Mouse (Mus musculus) forebrain, embryonic 16.5 days (tissue): ENCODE measurements at regions not wholly inside any gene's neighbourhood (a gene's known extent, or its start where the extent isn't known, plus 50 kb on each side); places are given as distances from the start of the nearest gene placed in this dataset.
A peak's percentile ranks its signal among the peaks of the same experiment; 100 is the strongest.

Experiments used
- ATAC-seq: fragments of 200-750 bp; cut with Nextera tagmentation; 2 replicates; pipeline ENCODE4 v1.8.0; 2017; ENCODE audit warnings: mild to moderate bottlenecking, moderate library complexity
- H3K27ac ChIP-seq: fragments of 300-500 bp; sonication (generic); 2 replicates; pipeline ENCODE4 v1.5.1; 2014; ENCODE audit warnings: low read length, control low read depth
- H3K27me3 ChIP-seq: fragments of 300-500 bp; sonication (generic); replicated peaks from 2 replicates; pipeline ENCODE4 v1.6.1; 2014; ENCODE audit warnings: low read length; ENCODE audit not compliant: control insufficient read depth, insufficient read depth
- H3K36me3 ChIP-seq: fragments of 300-500 bp; sonication (generic); 2 replicates; pipeline ENCODE4 v1.6.1; 2014; ENCODE audit not compliant: control insufficient read depth, insufficient read depth
- H3K4me1 ChIP-seq: fragments of 300-500 bp; sonication (generic); replicated peaks from 2 replicates; pipeline ENCODE4 v1.6.1; 2014; ENCODE audit warnings: low read length; ENCODE audit not compliant: control insufficient read depth, insufficient read depth
- H3K4me2 ChIP-seq: fragments of 300-500 bp; sonication (generic); 2 replicates; pipeline ENCODE4 v1.6.1; 2014; ENCODE audit warnings: mild to moderate bottlenecking, low read length, control low read depth
- H3K4me3 ChIP-seq: fragments of 300-500 bp; sonication (generic); replicated peaks from 2 replicates; pipeline ENCODE4 v1.5.1; 2014; ENCODE audit warnings: mild to moderate bottlenecking, low read length, control low read depth
- H3K9ac ChIP-seq: fragments of 300-500 bp; sonication (generic); replicated peaks from 2 replicates; pipeline ENCODE4 v1.6.1; 2014; ENCODE audit warnings: low read depth, low read length, control low read depth
- H3K9me3 ChIP-seq: fragments of 300-500 bp; sonication (generic); 2 replicates; pipeline ENCODE4 v1.6.1; 2016; ENCODE audit warnings: low read length; ENCODE audit not compliant: control insufficient read depth
- WGBS: fragments of 180-500 bp; shearing (Covaris S2); extraction: QIAGEN DNeasy Blood & Tissue Kit; methylation state at CpG from one replicate; pipeline ENCODE4 v1.1.7; 2014; 5-methylcytosine and 5-hydroxymethylcytosine counted together

DNA sequence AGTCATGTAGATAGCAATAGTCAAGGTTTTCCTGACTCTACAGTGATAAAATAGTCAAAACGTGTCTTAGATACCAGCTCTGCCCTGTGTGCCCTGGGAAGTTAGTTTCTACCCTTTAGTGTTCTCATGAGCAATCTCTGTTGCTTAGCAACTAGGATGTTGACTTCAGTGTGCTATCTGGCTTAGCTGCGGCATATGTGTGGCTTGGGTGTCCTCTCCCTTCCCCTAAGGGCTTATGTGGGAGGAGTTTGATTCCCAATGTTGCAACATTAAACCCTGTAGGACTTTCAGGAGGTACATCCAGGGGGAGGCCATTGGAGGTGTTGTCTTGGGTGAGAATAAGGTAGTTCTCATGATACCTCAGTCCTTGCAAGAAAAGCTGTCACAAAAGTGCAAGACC lies 229.9 kb downstream of the Gm10260 start:
- Histone ChIP-seq H3K4me2 (no peak overlapping the region), H3K27me3 (no peaks in the 10 kb centered on the region), H3K9ac (no peak overlapping the region), H3K27ac (no peak overlapping the region), H3K9me3 (no peaks in the 10 kb centered on the region), H3K4me1 (peaks cover 6% of the 10 kb centered on the region), H3K4me3 (no peak overlapping the region), H3K36me3 (no peaks in the 10 kb centered on the region)
- peak; percentile 66 for ATAC-seq
- 47% methylated on average over 2 of the region's 2 CpGs for WGBS

GRCm38 (mm10) chr13:97527958-97528357 lies 232.5 kb downstream of the Gm10260 start:
- Histone ChIP-seq H3K4me1 (peaks cover 12% of the 10 kb centered on the region), H3K27me3 (no peaks in the 10 kb centered on the region), H3K36me3 (no peaks in the 10 kb centered on the region), H3K9ac (no peak overlapping the region), H3K4me2 (no peak overlapping the region), H3K27ac (no peak overlapping the region), H3K4me3 (no peak overlapping the region), H3K9me3 (no peaks in the 10 kb centered on the region)
- ATAC-seq = no peak
- 95% methylated on average over 2 of the region's 2 CpGs for WGBS

- Histone ChIP-seq H3K36me3 (no peaks in the 10 kb centered on the region), H3K9me3 (no peaks in the 10 kb centered on the region), H3K4me2 (no peak overlapping the region), H3K27me3 (no peaks in the 10 kb centered on the region), H3K27ac (no peak overlapping the region), H3K4me1 (peaks cover 12% of the 10 kb centered on the region), H3K4me3 (no peak overlapping the region), H3K9ac (no peak overlapping the region)
- WGBS = 62% methylated on average over 7 of the region's 7 CpGs
- ATAC-seq = no peak
These were observed 235.5 kb downstream of the Gm10260 start for GRCm38 (mm10) chr13:97524847-97525434.

DNA sequence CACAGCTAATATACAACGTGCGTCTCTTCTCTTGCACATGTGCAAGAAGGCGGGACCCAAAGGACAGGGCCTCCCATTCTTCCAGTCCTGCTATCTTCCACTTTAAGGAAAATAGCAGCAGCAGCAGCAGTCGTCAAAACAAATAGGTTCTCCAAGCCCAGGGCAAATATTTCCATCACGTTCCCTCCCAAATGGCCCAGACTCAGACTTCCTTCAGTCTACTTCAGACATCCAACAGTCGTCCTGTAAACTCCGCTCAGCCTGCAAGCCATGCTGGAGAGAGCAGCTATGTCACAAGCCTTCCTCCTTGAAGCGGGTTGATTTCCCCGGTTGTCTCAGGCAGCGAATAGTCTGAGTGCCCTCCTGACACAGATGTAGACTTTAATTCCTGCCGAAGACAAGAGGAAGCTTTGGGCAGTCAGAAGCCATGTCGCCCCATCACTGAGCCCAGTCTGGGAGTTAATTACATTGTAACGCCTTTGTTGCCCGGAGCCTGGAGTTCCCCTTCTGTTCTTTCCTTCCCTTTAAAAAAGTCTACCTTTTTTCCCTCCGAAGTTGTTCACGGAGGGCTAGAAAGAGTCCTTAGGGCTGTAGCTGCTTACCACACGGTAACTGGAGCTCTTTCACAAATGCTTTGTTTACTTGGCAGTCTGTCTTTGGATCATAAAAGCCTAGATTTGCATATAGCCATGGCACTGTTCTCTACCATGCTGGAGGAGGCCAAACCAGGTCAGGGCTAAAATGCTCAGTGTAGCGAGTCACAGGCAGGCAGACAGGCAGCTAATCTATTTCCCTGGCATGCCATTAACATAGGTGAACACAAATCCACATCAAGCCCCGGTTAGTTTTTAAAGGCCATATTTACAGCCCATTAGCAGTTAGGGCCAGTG lies 236.7 kb downstream of the Gm10260 start:
- no peak overlapping the region for H3K4me3 ChIP-seq
- H3K4me1 ChIP-seq = peaks cover 12% of the 10 kb centered on the region
- 30% methylated on average over 19 of the region's 19 CpGs for WGBS
- H3K4me2 ChIP-seq = peak overlapping the region; percentile 21
- no peaks in the 10 kb centered on the region for H3K36me3 ChIP-seq
- peak overlapping the region; percentile 64 for H3K27ac ChIP-seq
- peak overlapping the region; percentile 36; the same call in 1 of the 2 replicates for H3K9ac ChIP-seq
- peak; percentile 76 for ATAC-seq
- H3K9me3 ChIP-seq = no peaks in the 10 kb centered on the region
- no peaks in the 10 kb centered on the region for H3K27me3 ChIP-seq

- Histone ChIP-seq H3K9ac (no peak overlapping the region), H3K27me3 (no peaks in the 10 kb centered on the region), H3K4me1 (peaks cover 12% of the 10 kb centered on the region), H3K4me3 (no peak overlapping the region), H3K36me3 (no peaks in the 10 kb centered on the region), H3K9me3 (no peaks in the 10 kb centered on the region), H3K4me2 (no peak overlapping the region), H3K27ac (no peak overlapping the region)
- 91% methylated on average over 13 of the region's 13 CpGs for WGBS
- no peak for ATAC-seq
These were observed 239.4 kb downstream of the Gm10260 start for GRCm38 (mm10) chr13:97520988-97521547.

DNA sequence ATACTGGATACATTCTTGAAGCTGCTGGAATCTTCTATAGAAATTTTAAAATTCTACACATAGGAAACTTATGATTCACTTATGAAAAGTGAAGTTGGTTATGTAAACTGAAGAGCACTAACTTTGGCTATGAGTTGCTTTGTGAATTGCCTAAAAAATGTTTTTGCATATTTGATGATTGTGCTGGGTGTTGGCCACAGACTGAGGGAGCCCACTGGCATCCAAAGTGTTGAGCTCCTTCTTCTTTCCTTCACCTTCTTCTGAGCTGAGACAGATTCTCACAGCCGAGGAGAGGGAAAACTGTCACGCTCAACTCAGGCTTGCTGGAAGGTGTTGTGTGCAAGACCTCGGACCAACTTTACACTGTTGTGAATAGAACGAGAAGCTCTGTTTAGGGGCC lies 243.7 kb downstream of the Gm10260 start:
- no peak overlapping the region for H3K4me3 ChIP-seq
- H3K9ac ChIP-seq = no peak overlapping the region
- no peak for ATAC-seq
- no peak overlapping the region for H3K27ac ChIP-seq
- peaks cover 4% of the 10 kb centered on the region; the same call in 1 of the 2 replicates for H3K4me1 ChIP-seq
- no peaks in the 10 kb centered on the region for H3K27me3 ChIP-seq
- 96% methylated on average over 4 of the region's 4 CpGs for WGBS
- no peaks in the 10 kb centered on the region for H3K9me3 ChIP-seq
- H3K36me3 ChIP-seq = no peaks in the 10 kb centered on the region
- no peak overlapping the region for H3K4me2 ChIP-seq

- no peak for ATAC-seq
- Histone ChIP-seq H3K9ac (no peak overlapping the region), H3K36me3 (no peaks in the 10 kb centered on the region), H3K27ac (no peak overlapping the region), H3K4me1 (peaks cover 4% of the 10 kb centered on the region; the same call in 1 of the 2 replicates), H3K27me3 (no peaks in the 10 kb centered on the region), H3K9me3 (no peaks in the 10 kb centered on the region), H3K4me2 (no peak overlapping the region), H3K4me3 (no peak overlapping the region)
- WGBS = 51% methylated on average over 21 of the region's 21 CpGs
These were observed 245.9 kb downstream of the Gm10260 start for GRCm38 (mm10) chr13:97514421-97515066.

GRCm38 (mm10) chr13:97512521-97512920 lies 247.9 kb downstream of the Gm10260 start:
- no peak overlapping the region for H3K27ac ChIP-seq
- no peaks in the 10 kb centered on the region for H3K9me3 ChIP-seq
- H3K27me3 ChIP-seq = no peaks in the 10 kb centered on the region
- no peak overlapping the region for H3K4me2 ChIP-seq
- no peak for ATAC-seq
- no peak overlapping the region for H3K4me3 ChIP-seq
- H3K9ac ChIP-seq = no peak overlapping the region
- H3K36me3 ChIP-seq = no peaks in the 10 kb centered on the region
- WGBS = 81% methylated on average over 4 of the region's 4 CpGs
- peaks cover 4% of the 10 kb centered on the region; the same call in 1 of the 2 replicates for H3K4me1 ChIP-seq
